Mouse (Mus musculus) liver, embryonic 16.5 days (tissue): ENCODE measurements around the gene Gm5114. TPM values are rescaled to one million over a fixed set of nuclear protein-coding genes. Genes with fewer than 3 reads are reported as not detected.
A peak's percentile ranks its signal among the peaks of the same experiment; 100 is the strongest.
"Not testable (repeated sequence)": the region's sequence is repeated elsewhere in the genome, so short reads cannot be mapped to it uniquely, and the experiment has no call there.

Experiments used
- ATAC-seq: fragments of 200-750 bp; cut with Nextera tagmentation; 2 replicates; pipeline ENCODE4 v1.8.0; 2017; ENCODE audit warnings: low read depth, mild to moderate bottlenecking, moderate number of reproducible peaks, moderate library complexity
- H3K27ac ChIP-seq: fragments of 300-500 bp; sonication (generic); 2 replicates; pipeline ENCODE4 v1.5.1; 2014; ENCODE audit warnings: mild to moderate bottlenecking, low read length
- H3K27me3 ChIP-seq: fragments of 300-500 bp; sonication (generic); 2 replicates; pipeline ENCODE4 v1.6.1; 2014; ENCODE audit warnings: low read depth, low read length, mixed read lengths; ENCODE audit not compliant: control insufficient read depth, insufficient read depth
- H3K36me3 ChIP-seq: fragments of 300-500 bp; sonication (generic); 2 replicates; pipeline ENCODE4 v1.6.1; 2014; ENCODE audit warnings: mild to moderate bottlenecking; ENCODE audit not compliant: control insufficient read depth, insufficient read depth
- H3K4me1 ChIP-seq: fragments of 300-500 bp; sonication (generic); 2 replicates; pipeline ENCODE4 v1.6.1; 2014; ENCODE audit warnings: low read depth, low read length, mixed read lengths; ENCODE audit not compliant: control insufficient read depth
- H3K4me2 ChIP-seq: fragments of 300-500 bp; sonication (generic); 2 replicates; pipeline ENCODE4 v1.6.1; 2014; ENCODE audit warnings: low read depth, low read length, mixed read lengths
- H3K4me3 ChIP-seq: fragments of 300-500 bp; sonication (generic); 2 replicates; pipeline ENCODE4 v1.5.1; 2014; ENCODE audit warnings: low read depth, mild to moderate bottlenecking, low read length
- H3K9ac ChIP-seq: fragments of 300-500 bp; sonication (generic); 2 replicates; pipeline ENCODE4 v1.6.1; 2014; ENCODE audit warnings: low read depth, low read length
- H3K9me3 ChIP-seq: fragments of 300-500 bp; sonication (generic); replicated peaks from 2 replicates; pipeline ENCODE4 v1.6.1; 2016; ENCODE audit warnings: low read length; ENCODE audit not compliant: control insufficient read depth
- WGBS: fragments of 180-500 bp; shearing (Covaris S2); extraction: QIAGEN DNeasy Blood & Tissue Kit; methylation state at CpG from one replicate; pipeline ENCODE4 v1.1.7; 2014; ENCODE audit not compliant: insufficient replicate concordance; 5-methylcytosine and 5-hydroxymethylcytosine counted together
- microRNA-seq: library from miRNA; unstranded; fragments of <30 nt; microRNA quantifications from one replicate; pipeline ENCODE4, GENCODE M21; 2016
- polyA plus RNA-seq: library from polyadenylated mRNA; unstranded; fragments of >200 nt; fragmentation: Nextera tagmentation; extraction: Ambion mirVana; gene quantifications from 2 replicates; pipeline ENCODE4 v1.2.1, GENCODE M21; 2015

Gm5114 gene
- polyA plus RNA-seq: not detected in 2 replicates

DNA sequence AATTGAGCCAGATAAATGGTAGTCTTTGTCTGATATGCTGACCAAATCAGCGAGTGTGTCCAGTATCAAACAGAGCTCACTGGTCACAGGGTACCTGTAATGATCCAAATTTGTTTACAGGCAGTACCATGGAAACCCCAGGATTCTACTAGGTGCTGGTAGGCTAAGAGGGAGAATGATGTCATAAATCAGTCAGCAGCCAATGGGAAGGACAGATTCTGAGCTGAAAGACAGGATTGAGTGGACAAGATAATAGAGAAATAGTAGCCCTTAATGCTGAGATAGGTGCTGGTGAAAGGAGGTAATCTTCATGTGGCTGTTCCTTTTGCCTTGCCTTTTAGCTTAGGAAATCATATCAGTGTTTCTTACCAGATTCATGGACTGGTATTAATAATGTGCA lies at the start of gene Gm5114:
Gene Gm5114, minus strand, starts transcription at position 101 of the 400 bp plus-strand sequence.
- H3K4me3 ChIP-seq: not testable (repeated sequence)

GRCm38 (mm10) chr7:39455806-39456205 lies 42.8 kb upstream of the Gm5114 start:
- Histone ChIP-seq H3K9ac (no peak overlapping the region), H3K36me3 (no peaks in the 10 kb centered on the region), H3K9me3 (no peaks in the 10 kb centered on the region), H3K27me3 (no peaks in the 10 kb centered on the region), H3K4me1 (no peaks in the 10 kb centered on the region), H3K4me3 (no peak overlapping the region), H3K4me2 (no peak overlapping the region), H3K27ac (no peak overlapping the region)
- WGBS: 18% methylated on average over 6 of the region's 6 CpGs
- peak; percentile 39; the same call in 1 of the 2 replicates for ATAC-seq

More for the DNA sequence above, at the start of gene Gm5114:
- H3K27me3 ChIP-seq, H3K4me2 ChIP-seq, H3K4me1 ChIP-seq, H3K9me3 ChIP-seq, H3K9ac ChIP-seq, ATAC-seq, H3K36me3 ChIP-seq, H3K27ac ChIP-seq: not testable (repeated sequence)
- 33% methylated on average over 1 of the region's 1 CpGs for WGBS

DNA sequence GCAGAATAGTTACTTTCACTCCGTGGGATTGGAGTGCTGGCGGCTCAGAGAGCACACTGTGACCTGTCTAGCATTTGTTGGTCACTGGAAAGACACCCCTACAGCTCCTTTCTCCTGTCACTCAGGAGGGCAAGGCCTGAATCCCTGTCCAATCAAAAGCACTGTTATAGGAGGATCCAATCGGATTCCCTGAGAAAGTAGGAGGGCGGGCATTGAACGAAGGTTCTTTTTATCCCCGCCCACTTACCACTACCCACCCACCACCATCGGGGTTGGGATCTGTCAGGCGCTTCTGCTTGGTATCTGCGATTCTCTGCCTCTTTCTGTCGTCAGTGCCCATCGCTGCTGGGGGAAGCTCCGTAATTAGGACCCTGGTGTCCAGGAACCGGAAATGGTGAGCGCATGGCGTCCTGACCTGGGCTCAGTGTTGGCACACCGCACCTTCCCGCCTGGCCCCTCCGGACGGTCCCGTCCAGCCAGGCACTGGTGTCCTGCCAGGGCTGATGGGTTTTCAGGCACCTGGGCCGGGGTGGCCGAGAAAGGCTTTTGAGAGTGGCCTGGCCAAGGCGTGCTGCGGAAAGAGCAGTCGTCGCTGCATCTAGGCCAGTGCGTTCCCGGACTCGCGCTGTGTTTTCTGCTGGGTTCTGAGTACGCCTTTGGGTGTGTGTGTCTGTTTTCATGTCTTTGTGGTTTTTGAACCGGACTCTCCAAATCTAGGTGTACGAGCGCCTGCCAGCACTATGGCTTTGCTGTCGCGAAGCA lies 36.5 kb upstream of the Gm5114 start:
- 1% methylated on average over 36 of the region's 36 CpGs for WGBS
- ATAC-seq: peak; percentile 99
- Histone ChIP-seq H3K9ac (peak overlapping the region; percentile 62), H3K27me3 (no peaks in the 10 kb centered on the region), H3K36me3 (no peaks in the 10 kb centered on the region), H3K27ac (peak overlapping the region; percentile 41), H3K9me3 (no peaks in the 10 kb centered on the region), H3K4me3 (peak overlapping the region; percentile 70), H3K4me1 (no peaks in the 10 kb centered on the region; the same call in 1 of the 2 replicates), H3K4me2 (peak overlapping the region; percentile 62)

DNA sequence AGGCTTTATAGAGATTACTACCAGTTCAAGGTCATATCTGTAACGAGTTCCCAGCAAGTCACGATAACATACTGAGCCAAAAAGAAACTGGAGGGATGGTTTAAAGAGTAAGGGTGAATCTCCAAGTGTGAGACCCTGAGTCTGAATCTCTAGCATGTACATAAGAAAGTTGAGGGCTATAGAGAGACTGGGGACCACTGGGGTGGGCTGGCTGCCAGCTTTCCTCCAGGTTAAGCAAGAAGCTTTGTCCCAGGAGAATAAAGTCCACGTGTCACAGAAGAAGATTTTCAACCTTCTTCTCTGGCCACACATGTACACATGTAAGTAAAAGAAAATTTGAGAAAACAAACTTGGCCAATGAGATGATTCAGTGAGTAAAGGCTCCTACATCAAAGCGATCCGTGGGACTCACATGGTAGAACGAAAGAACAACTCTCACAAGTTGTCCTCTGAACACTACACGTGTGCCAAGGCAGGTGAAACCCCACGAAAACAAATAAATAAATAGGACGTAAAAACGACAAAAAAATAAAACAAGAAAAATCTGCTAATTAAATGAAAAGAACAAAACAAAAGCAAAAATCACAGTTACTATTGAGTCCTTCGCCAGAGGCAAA lies 35.8 kb upstream of the Gm5114 start:
- ATAC-seq: no peak
- Histone ChIP-seq H3K36me3 (no peaks in the 10 kb centered on the region), H3K4me1 (no peaks in the 10 kb centered on the region; the same call in 1 of the 2 replicates), H3K27ac (no peak overlapping the region), H3K9me3 (no peaks in the 10 kb centered on the region), H3K4me3 (peak overlapping the region; percentile 70), H3K9ac (no peak overlapping the region), H3K4me2 (peak overlapping the region; percentile 62), H3K27me3 (no peaks in the 10 kb centered on the region)
- WGBS: 43% methylated on average over 11 of the region's 11 CpGs

DNA sequence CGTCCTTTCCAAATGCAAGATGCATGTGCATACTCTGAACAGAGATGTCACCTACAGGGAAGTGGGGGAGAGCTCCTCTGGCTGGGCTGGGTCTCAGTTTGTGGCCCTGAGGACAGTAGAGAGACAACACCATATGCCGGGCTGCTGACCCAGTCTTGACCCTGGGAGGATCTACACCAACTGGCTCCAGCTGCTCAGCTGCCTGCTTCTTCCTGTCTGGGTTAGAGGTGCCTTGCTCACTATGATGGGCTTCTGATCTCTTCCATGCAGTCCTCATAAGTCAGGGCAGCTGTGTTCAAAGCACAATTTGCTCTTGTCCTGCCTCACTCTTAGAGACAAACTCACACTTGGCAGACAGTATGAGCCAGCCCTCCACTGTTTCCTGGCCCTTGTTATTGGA lies 28.3 kb upstream of the Gm5114 start:
- Histone ChIP-seq H3K27me3 (no peaks in the 10 kb centered on the region), H3K9ac (no peak overlapping the region), H3K4me3 (no peak overlapping the region), H3K4me2 (no peak overlapping the region), H3K36me3 (no peaks in the 10 kb centered on the region), H3K27ac (no peak overlapping the region), H3K9me3 (no peaks in the 10 kb centered on the region), H3K4me1 (no peaks in the 10 kb centered on the region)
- ATAC-seq: no peak
- WGBS: 29% methylated on average over 2 of the region's 2 CpGs

DNA sequence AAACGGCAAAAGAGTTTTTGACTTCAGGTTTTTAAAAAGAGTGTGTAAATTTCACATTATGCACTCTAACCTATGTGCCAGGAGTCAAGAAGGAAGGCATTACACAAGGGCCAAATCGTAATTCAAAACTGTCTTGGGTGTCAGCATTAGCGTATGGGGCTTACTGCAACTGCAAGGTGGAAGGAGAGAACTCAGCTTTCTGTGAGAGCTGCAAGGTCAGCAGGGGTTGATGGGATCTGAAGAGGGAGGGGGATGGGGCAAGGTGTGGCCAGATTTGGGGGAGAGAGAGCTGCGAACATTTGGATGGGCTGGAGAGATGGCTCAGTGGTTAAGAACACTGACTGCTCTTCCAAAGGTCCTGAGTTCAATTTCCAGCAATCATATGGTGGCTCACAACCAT lies 27.4 kb upstream of the Gm5114 start:
- H3K27ac ChIP-seq: no peak overlapping the region
- no peaks in the 10 kb centered on the region for H3K36me3 ChIP-seq
- no peaks in the 10 kb centered on the region for H3K9me3 ChIP-seq
- H3K4me2 ChIP-seq: no peak overlapping the region
- H3K4me1 ChIP-seq: no peaks in the 10 kb centered on the region
- no peak overlapping the region for H3K9ac ChIP-seq
- no peak overlapping the region for H3K4me3 ChIP-seq
- 59% methylated on average over 4 of the region's 4 CpGs for WGBS
- ATAC-seq: no peak
- no peaks in the 10 kb centered on the region for H3K27me3 ChIP-seq

Small RNA genes lying within 50 kb of the gene (microRNA-seq; reads per million reads assigned to microRNA genes)
- gene Gm27437: not detected

Other genes starting within 250 kb of the Gm5114 start
- 0.33 and 0.34 TPM in 2 replicates for gene Zfp619, start 104.6 kb upstream of the Gm5114 start, polyA plus RNA-seq